Mouse (Mus musculus) CD4-positive helper T cell, adult 2 months (primary cell): ENCODE measurements around the gene Gm10408.
"Not testable (repeated sequence)": the region's sequence is repeated elsewhere in the genome, so short reads cannot be mapped to it uniquely, and the experiment has no call there.

Experiments used
- DNase-seq: peaks from one replicate; pipeline ENCODE4 v3.0.0-alpha.2; 2012; ENCODE audit warnings: low read depth, missing footprints, low spot score

The Gm10408 gene

DNA sequence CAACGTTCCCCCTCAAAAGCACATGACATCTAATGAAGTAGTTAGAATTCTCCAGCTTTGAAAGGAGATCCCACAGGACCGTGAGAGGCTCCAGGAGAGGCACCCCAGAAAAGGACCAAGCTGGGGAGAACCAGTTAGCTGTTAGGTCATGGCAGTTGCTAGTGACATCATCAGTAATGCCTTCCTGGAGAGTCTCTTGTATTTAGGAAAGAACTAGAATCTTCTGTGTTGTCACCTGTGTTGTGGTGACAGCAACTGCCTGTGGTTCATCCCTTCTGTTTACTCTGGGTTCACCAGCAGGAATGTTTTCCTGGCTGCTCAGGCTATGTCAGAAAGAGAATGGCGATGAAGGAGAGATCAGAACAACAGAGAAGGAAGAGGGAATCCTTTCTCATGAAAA, at the start of gene Gm10408:
Gene Gm10408, plus strand, starts transcription at position 301 of the 400 bp plus-strand sequence.
- DNase-seq = not testable (repeated sequence)

DNA sequence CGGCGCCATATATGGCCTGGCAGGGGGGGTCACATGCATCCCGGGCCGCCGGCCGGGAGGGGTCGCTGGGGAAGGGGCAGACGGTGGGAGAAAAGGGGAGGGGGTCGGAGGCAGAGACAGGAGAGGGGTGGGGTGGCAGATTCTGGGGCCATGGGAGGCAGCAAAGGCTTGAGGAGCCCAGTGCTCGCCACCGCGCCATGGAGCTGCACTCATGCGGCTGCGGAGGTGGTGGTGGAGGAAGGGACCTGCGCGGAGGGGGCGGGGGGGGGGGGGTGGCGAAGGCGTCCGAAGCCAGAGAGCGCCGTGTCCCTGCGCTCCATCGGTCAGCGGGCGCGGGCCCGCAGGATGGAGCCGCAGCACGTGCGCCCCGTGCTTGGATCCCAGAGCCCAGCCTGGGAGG, 36.9 kb upstream of the Gm10408 start, which contains the start of gene Gm10409:
Gene Gm10409, plus strand, starts transcription at position 301 of the 400 bp plus-strand sequence.
- not testable (repeated sequence) for DNase-seq

DNA sequence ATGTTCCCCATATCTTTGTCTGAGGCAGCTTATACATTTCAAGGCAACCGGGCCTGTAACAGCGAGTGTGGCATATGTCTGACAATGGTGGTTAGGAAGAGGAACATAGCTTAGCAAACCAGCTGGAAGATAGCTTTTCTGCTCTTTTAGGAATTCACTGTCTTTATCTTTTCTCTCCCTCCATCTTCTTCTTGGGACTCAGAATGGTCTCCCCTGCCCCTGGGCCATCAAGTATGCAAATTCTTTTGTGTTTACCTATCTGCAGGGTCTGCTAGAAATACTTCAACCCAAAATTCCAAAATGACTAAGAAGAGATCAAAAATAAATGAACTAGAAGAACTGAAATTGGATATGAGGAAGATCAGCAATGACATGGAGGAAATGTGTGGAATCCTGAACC, 21.4 kb upstream of the Gm10408 start, which contains the start of gene Gm3005:
Gene Gm3005, plus strand, starts transcription at position 301 of the 400 bp plus-strand sequence.
- not testable (repeated sequence) for DNase-seq
